Mouse (Mus musculus) liver, embryonic 15.5 days (tissue): ENCODE data around the gene Rasgrp1. TPM values are rescaled to one million over a fixed set of nuclear protein-coding genes. Genes with fewer than 3 reads are reported as not detected.

Experiments used
- ATAC-seq: fragments of 200-750 bp; cut with Nextera tagmentation; 2 replicates; pipeline ENCODE4 v1.8.0; 2017; ENCODE audit warnings: moderate number of reproducible peaks, mild to moderate bottlenecking, moderate library complexity; ENCODE audit not compliant: insufficient read depth
- H3K27ac ChIP-seq: fragments of 300-500 bp; sonication (generic); replicated peaks from 2 replicates; pipeline ENCODE4 v1.5.1; 2015; ENCODE audit warnings: mild to moderate bottlenecking, inconsistent platforms
- H3K27me3 ChIP-seq: fragments of 300-500 bp; sonication (generic); 2 replicates; pipeline ENCODE4 v1.6.1; 2015; ENCODE audit warnings: mild to moderate bottlenecking, inconsistent platforms
- H3K36me3 ChIP-seq: fragments of 300-500 bp; sonication (generic); replicated peaks from 2 replicates; pipeline ENCODE4 v1.6.1; 2015; ENCODE audit warnings: moderate library complexity, mild to moderate bottlenecking, inconsistent platforms
- H3K4me1 ChIP-seq: fragments of 300-500 bp; sonication (generic); replicated peaks from 2 replicates; pipeline ENCODE4 v1.6.1; 2015; ENCODE audit warnings: inconsistent platforms
- H3K4me2 ChIP-seq: fragments of 300-500 bp; sonication (generic); 2 replicates; pipeline ENCODE4 v1.6.1; 2015; ENCODE audit warnings: moderate library complexity, mild to moderate bottlenecking, inconsistent platforms
- H3K4me3 ChIP-seq: fragments of 300-500 bp; sonication (generic); replicated peaks from 2 replicates; pipeline ENCODE4 v1.5.1; 2015; ENCODE audit warnings: mild to moderate bottlenecking, inconsistent platforms
- H3K9ac ChIP-seq: fragments of 300-500 bp; sonication (generic); 2 replicates; pipeline ENCODE4 v1.6.1; 2015; ENCODE audit warnings: moderate library complexity, mild to moderate bottlenecking, inconsistent platforms
- H3K9me3 ChIP-seq: fragments of 300-500 bp; sonication (generic); replicated peaks from 2 replicates; pipeline ENCODE4 v1.6.1; 2016; ENCODE audit warnings: inconsistent platforms
- WGBS: fragments of 180-500 bp; shearing (Covaris S2); methylation state at CpG from one replicate; pipeline ENCODE4 v1.1.7; 2015; ENCODE audit warnings: mixed read lengths; ENCODE audit not compliant: insufficient replicate concordance; 5-methylcytosine and 5-hydroxymethylcytosine counted together
- polyA plus RNA-seq: library from polyadenylated mRNA; unstranded; fragments of >200 nt; fragmentation: Nextera tagmentation; extraction: Ambion mirVana; gene quantifications from 2 replicates; pipeline ENCODE4 v1.2.1, GENCODE M21; 2015

Gene Rasgrp1
- polyA plus RNA-seq, 1 experiment from 2014 or later = 0.78 TPM

DNA sequence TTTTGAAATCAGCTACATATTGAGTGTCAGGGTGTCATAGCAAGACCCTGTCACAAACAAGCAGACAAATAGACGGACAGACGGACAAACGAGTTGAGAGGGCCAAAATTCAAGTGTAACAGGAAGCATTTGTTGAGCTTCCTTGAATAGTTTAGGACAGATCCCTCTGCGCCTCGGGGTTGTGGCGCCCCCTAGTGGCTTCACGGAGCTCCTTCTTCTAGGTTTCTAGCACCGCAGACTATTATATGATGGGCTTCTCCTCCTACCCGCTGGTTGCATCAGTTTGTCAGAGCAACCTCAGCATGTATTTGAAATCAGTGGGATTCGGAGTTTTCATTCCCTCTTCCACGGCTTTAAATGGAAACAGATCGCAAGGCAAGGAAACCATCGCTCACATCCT, 111.5 kb downstream of the Rasgrp1 start:
- Histone ChIP-seq H3K9me3 (no peaks in the 10 kb centered on the region), H3K4me2 (no peak overlapping the region), H3K4me3 (no peak overlapping the region), H3K27me3 (no peaks in the 10 kb centered on the region), H3K36me3 (no peaks in the 10 kb centered on the region), H3K4me1 (no peaks in the 10 kb centered on the region), H3K27ac (no peak overlapping the region), H3K9ac (no peak overlapping the region)
- no peak for ATAC-seq
- WGBS = 4% methylated on average over 13 of the region's 13 CpGs

DNA sequence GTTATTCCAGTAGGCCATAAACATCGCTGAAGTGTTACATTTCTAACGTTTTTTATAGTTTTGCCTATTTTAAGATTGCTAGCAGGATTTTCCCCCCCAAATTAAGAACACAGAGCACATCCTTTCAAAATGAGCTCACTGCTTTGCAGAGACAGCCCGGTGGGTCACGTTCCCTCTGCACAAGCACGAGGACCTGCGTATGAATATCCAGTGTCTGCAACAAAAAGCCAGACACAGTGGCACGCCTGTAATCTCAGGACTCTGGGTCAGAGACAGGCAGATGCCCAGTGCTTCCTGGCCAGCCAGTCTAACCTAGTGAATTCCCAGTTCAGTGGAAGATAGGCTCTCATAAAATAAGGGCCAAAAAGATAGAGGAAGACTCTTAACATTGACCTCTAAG, 112.5 kb downstream of the Rasgrp1 start:
- no peak overlapping the region for H3K4me2 ChIP-seq
- no peak overlapping the region for H3K27ac ChIP-seq
- H3K4me1 ChIP-seq = no peaks in the 10 kb centered on the region
- H3K4me3 ChIP-seq = no peak overlapping the region
- no peak overlapping the region for H3K9ac ChIP-seq
- ATAC-seq = no peak
- H3K27me3 ChIP-seq = no peaks in the 10 kb centered on the region
- H3K9me3 ChIP-seq = no peaks in the 10 kb centered on the region
- 73% methylated on average over 7 of the region's 7 CpGs for WGBS
- no peaks in the 10 kb centered on the region for H3K36me3 ChIP-seq

Other genes starting within 250 kb of the Rasgrp1 start
- 2.2 and 2.4 TPM in 2 replicates for gene Spred1, start 221.6 kb downstream of the Rasgrp1 start, polyA plus RNA-seq
- 2.5 and 2.7 TPM in 2 replicates for gene Fam98b, start 93.3 kb downstream of the Rasgrp1 start, polyA plus RNA-seq